Mouse (Mus musculus): ENCODE measurements around the gene Stk32b. TPM values are rescaled to one million over a fixed set of nuclear protein-coding genes. Genes with fewer than 3 reads are reported as not detected.

Gene Stk32b
- polyA plus RNA-seq, 1 experiment: not detected

DNA sequence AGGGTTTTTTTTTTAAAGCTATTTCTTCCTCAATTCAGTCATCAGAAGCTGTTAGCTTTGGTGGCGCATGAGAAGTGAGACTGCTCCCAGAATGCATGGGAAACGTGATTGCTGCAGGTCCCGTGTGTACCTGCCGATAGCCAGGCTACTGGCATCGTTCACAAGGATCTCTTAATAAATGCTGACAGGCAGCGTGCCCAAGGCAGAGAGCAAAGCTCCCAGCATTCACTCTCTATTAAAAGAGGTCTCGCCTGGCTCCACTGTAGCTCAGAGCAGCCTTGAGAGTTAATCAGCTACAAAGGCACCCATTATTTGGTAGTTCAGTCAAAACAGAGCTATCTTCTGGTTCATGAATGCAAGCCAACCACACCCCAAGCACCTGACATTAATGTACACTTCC is 72.9 kb downstream of the Stk32b start:
- Histone ChIP-seq H3K27me3 (ENCODE audit: control insufficient read depth, insufficient read depth, insufficient read length) (no peaks in the 10 kb centered on the region), H3K79me2 (ENCODE audit: control insufficient read depth, insufficient read depth) (no peaks in the 10 kb centered on the region), H3ac (ENCODE audit: control insufficient read depth, insufficient read length, low read depth) (no peak overlapping the region), H3K79me3 (ENCODE audit: low read depth) (no peaks in the 10 kb centered on the region), H3K36me3 (ENCODE audit: control insufficient read depth, insufficient read depth) (no peaks in the 10 kb centered on the region), H3K4me3 (ENCODE audit: insufficient read depth, poor library complexity, severe bottlenecking) (no peak overlapping the region)
- TF ChIP-seq USF1 (IDR thresholded peaks at IDR 0.05; ENCODE audit: low read depth): no peak
- no peak for TF ChIP-seq MAX (IDR thresholded peaks at IDR 0.05)
- no peak for TF ChIP-seq MYOD1 (IDR thresholded peaks at IDR 0.05; ENCODE audit: control insufficient read depth, insufficient read length, low read depth)
- TF ChIP-seq CTCF (IDR thresholded peaks at IDR 0.05; ENCODE audit: control insufficient read depth, insufficient read depth, insufficient read length): no peak
- no peak for TF ChIP-seq CEBPB (IDR thresholded peaks at IDR 0.05; ENCODE audit: low read depth)
- no peak for TF ChIP-seq FOSL1 (IDR thresholded peaks at IDR 0.05; ENCODE audit: insufficient read depth, low read length, poor library complexity, severe bottlenecking)
- TF ChIP-seq MYOG (IDR thresholded peaks at IDR 0.05; ENCODE audit: control insufficient read depth, extremely low read depth, insufficient read length): no peak

DNA sequence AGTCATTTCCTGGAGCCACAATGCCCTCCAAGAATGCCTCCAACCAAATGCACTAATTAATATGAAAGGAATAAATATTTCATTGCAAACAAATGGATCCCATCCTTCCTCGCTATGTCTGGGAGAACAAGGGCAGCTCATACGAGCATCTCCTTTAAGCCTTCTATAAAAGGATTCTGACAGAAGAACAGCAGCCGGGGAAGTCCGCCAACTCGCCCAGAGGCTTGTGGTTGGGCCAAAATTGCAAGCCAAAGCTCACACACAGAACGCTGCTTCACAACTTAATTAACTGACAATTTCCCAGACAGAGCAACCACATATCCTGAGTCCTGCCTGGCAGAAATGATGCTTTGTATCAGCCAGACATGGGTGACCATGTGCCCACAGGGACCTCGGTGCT is 74.5 kb downstream of the Stk32b start:
- no peaks in the 10 kb centered on the region for H3K79me2 ChIP-seq (ENCODE audit: control insufficient read depth, insufficient read depth)
- no peaks in the 10 kb centered on the region for H3K27me3 ChIP-seq (ENCODE audit: control insufficient read depth, insufficient read depth, insufficient read length)
- no peaks in the 10 kb centered on the region for H3K36me3 ChIP-seq (ENCODE audit: control insufficient read depth, insufficient read depth)
- no peak overlapping the region for H3ac ChIP-seq (ENCODE audit: control insufficient read depth, insufficient read length, low read depth)
- TF ChIP-seq FOSL1 (IDR thresholded peaks at IDR 0.05; ENCODE audit: insufficient read depth, low read length, poor library complexity, severe bottlenecking): no peak
- no peak for TF ChIP-seq MAX (IDR thresholded peaks at IDR 0.05)
- TF ChIP-seq MYOD1 (IDR thresholded peaks at IDR 0.05; ENCODE audit: control insufficient read depth, insufficient read length, low read depth): no peak
- no peak overlapping the region for H3K4me3 ChIP-seq (ENCODE audit: insufficient read depth, poor library complexity, severe bottlenecking)
- H3K79me3 ChIP-seq (ENCODE audit: low read depth): no peaks in the 10 kb centered on the region

DNA sequence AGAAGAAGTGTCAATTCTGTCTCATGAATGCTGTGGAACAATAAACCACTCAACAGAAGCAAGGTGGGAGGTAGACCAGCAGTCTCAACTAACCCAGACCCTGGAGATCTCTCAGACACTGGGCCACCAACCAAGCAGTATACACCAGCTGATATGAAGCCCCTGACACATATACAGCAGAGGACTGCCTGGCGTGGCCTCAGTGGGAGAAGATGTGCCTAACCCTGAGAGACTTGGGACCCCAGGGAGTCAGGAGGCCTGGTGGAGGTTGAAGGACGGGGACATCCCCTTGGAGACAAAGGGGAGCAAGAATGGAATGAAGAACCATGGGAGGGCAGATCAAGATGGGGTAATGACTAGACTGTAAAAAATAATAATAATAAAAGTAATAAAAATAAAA is 82.2 kb downstream of the Stk32b start:
- TF ChIP-seq FOSL1 (IDR thresholded peaks at IDR 0.05; ENCODE audit: insufficient read depth, low read length, poor library complexity, severe bottlenecking): no peak
- TF ChIP-seq MYOD1 (IDR thresholded peaks at IDR 0.05; ENCODE audit: control insufficient read depth, insufficient read length, low read depth): no peak
- no peak for TF ChIP-seq CTCF (IDR thresholded peaks at IDR 0.05; ENCODE audit: control insufficient read depth, insufficient read depth, insufficient read length)
- TF ChIP-seq CEBPB (IDR thresholded peaks at IDR 0.05; ENCODE audit: low read depth): no peak
- no peak for TF ChIP-seq MYOG (IDR thresholded peaks at IDR 0.05; ENCODE audit: control insufficient read depth, extremely low read depth, insufficient read length)
- TF ChIP-seq USF1 (IDR thresholded peaks at IDR 0.05; ENCODE audit: low read depth): no peak
- TF ChIP-seq MAX (IDR thresholded peaks at IDR 0.05): no peak
- no peaks in the 10 kb centered on the region for H3K27me3 ChIP-seq (ENCODE audit: control insufficient read depth, insufficient read depth, insufficient read length)
- H3ac ChIP-seq (ENCODE audit: control insufficient read depth, insufficient read length, low read depth): no peak overlapping the region
- no peaks in the 10 kb centered on the region for H3K36me3 ChIP-seq (ENCODE audit: control insufficient read depth, insufficient read depth)
- H3K4me3 ChIP-seq (ENCODE audit: insufficient read depth, poor library complexity, severe bottlenecking): no peak overlapping the region
- no peaks in the 10 kb centered on the region for H3K79me3 ChIP-seq (ENCODE audit: low read depth)
- H3K79me2 ChIP-seq (ENCODE audit: control insufficient read depth, insufficient read depth): no peaks in the 10 kb centered on the region

DNA sequence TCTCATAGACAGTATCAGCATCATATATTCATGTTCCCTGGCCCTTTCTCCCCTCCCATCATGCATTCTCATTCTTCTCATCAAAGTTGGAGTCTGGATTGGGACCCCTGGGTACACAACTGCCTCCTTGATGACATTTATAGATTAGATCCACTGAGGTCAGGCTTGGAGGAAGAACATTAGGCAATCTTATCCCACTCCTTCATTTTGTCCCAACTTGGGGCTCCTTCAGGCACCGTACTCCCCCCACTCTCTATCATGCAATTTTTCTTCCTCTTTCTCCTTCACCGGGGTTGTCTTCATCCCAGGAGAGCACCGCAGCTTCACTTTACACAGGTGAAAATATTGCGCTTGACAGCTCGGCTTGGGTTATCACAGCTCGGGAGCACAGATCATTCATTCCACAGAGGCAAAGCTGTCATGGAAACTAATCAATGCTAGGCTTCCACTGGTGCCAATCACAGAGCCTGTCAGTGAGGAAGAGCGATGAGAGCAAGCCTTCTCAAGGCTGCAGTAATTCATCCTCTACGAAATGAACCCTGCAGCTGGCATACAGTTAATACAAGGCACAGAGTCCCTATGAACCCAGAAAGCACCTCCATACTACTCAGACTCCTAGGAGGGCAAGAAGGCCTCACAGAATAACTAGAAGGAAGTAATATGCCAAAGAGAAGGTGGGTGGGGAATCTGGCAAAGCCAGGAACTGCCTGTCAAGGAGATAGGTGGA is 89.4 kb downstream of the Stk32b start:
- no peaks in the 10 kb centered on the region for H3K79me2 ChIP-seq (ENCODE audit: control insufficient read depth, insufficient read depth)
- TF ChIP-seq MYOD1 (IDR thresholded peaks at IDR 0.05; ENCODE audit: control insufficient read depth, insufficient read length, low read depth): no peak
- H3K27me3 ChIP-seq (ENCODE audit: control insufficient read depth, insufficient read depth, insufficient read length): no peaks in the 10 kb centered on the region
- no peaks in the 10 kb centered on the region for H3K79me3 ChIP-seq (ENCODE audit: low read depth)
- H3ac ChIP-seq (ENCODE audit: control insufficient read depth, insufficient read length, low read depth): no peak overlapping the region
- H3K4me3 ChIP-seq (ENCODE audit: insufficient read depth, poor library complexity, severe bottlenecking): no peak overlapping the region
- H3K36me3 ChIP-seq (ENCODE audit: control insufficient read depth, insufficient read depth): no peaks in the 10 kb centered on the region

DNA sequence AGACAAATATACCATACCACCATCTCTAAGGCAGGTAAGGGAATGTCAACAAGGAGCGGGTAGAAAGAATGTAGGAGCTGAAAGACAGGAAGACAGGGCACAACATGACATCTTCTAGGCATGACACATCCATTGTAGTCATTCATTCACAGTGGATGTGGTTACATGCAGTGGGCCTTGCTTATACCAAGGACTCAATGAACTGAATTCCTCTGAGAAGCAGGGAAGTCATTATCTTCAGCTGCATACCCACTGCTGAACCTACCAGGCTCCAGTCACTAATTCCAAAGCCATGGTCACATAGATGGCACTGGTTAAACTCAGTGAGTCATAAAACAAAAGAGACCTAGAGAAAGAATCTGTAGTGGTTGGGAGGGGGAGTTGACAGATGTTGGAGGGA is 105.1 kb downstream of the Stk32b start:
- no peaks in the 10 kb centered on the region for H3K79me3 ChIP-seq (ENCODE audit: low read depth)
- no peaks in the 10 kb centered on the region for H3K79me2 ChIP-seq (ENCODE audit: control insufficient read depth, insufficient read depth)
- H3K36me3 ChIP-seq (ENCODE audit: control insufficient read depth, insufficient read depth): no peaks in the 10 kb centered on the region
- no peak overlapping the region for H3ac ChIP-seq (ENCODE audit: control insufficient read depth, insufficient read length, low read depth)
- no peak overlapping the region for H3K4me3 ChIP-seq (ENCODE audit: insufficient read depth, poor library complexity, severe bottlenecking)
- no peaks in the 10 kb centered on the region for H3K27me3 ChIP-seq (ENCODE audit: control insufficient read depth, insufficient read depth, insufficient read length)
- TF ChIP-seq MYOG (IDR thresholded peaks at IDR 0.05; ENCODE audit: control insufficient read depth, extremely low read depth, insufficient read length) (no peak), CTCF (IDR thresholded peaks at IDR 0.05; ENCODE audit: control insufficient read depth, insufficient read depth, insufficient read length) (no peak), CEBPB (IDR thresholded peaks at IDR 0.05; ENCODE audit: low read depth) (no peak), MYOD1 (IDR thresholded peaks at IDR 0.05; ENCODE audit: control insufficient read depth, insufficient read length, low read depth) (no peak)

DNA sequence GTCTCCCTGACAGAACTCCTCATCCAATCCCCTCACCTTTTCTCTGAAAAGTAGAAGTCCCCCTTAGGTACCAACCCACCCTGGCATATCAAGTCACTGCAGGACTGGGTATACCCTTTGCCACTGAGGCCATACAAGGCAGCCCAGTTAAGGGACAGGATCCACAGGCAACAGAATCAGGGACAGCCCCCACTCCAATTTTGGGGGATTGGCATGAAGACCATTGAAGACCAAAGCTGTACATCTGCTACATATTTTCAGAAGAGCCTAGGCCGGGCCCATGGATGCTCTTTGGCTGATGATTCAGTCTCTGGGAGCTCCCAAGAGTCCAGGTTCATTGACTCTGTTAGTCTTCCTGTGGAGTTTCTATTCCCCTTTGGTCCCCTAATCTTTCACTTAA is 117.4 kb downstream of the Stk32b start:
- no peaks in the 10 kb centered on the region for H3K36me3 ChIP-seq (ENCODE audit: control insufficient read depth, insufficient read depth)
- H3K27me3 ChIP-seq (ENCODE audit: control insufficient read depth, insufficient read depth, insufficient read length): no peaks in the 10 kb centered on the region
- no peak overlapping the region for H3ac ChIP-seq (ENCODE audit: control insufficient read depth, insufficient read length, low read depth)
- H3K79me3 ChIP-seq (ENCODE audit: low read depth): no peaks in the 10 kb centered on the region
- TF ChIP-seq USF1 (IDR thresholded peaks at IDR 0.05; ENCODE audit: low read depth): no peak
- TF ChIP-seq MYOD1 (IDR thresholded peaks at IDR 0.05; ENCODE audit: control insufficient read depth, insufficient read length, low read depth): no peak
- TF ChIP-seq CTCF (IDR thresholded peaks at IDR 0.05; ENCODE audit: control insufficient read depth, insufficient read depth, insufficient read length): no peak
- TF ChIP-seq FOSL1 (IDR thresholded peaks at IDR 0.05; ENCODE audit: insufficient read depth, low read length, poor library complexity, severe bottlenecking): no peak
- TF ChIP-seq MAX (IDR thresholded peaks at IDR 0.05): no peak
- TF ChIP-seq MYOG (IDR thresholded peaks at IDR 0.05; ENCODE audit: control insufficient read depth, extremely low read depth, insufficient read length): no peak
- TF ChIP-seq CEBPB (IDR thresholded peaks at IDR 0.05; ENCODE audit: low read depth): no peak
- H3K79me2 ChIP-seq (ENCODE audit: control insufficient read depth, insufficient read depth): no peaks in the 10 kb centered on the region
- H3K4me3 ChIP-seq (ENCODE audit: insufficient read depth, poor library complexity, severe bottlenecking): no peak overlapping the region

Data from C2C12 (cell line).